Mouse (Mus musculus) intestine, embryonic 14.5 days (tissue): ENCODE data around the gene Rragc. TPM values are rescaled to one million over a fixed set of nuclear protein-coding genes. Genes with fewer than 3 reads are reported as not detected.
A peak's percentile ranks its signal among the peaks of the same experiment; 100 is the strongest.

Experiments
- ATAC-seq: fragments of 200-750 bp; cut with Nextera tagmentation; replicated peaks from 2 replicates; pipeline ENCODE4 v1.8.0; 2017; ENCODE audit warnings: low read depth, moderate number of reproducible peaks, moderate TSS enrichment, moderate library complexity; ENCODE audit not compliant: low FRiP score, low TSS enrichment
- DNase-seq: peaks from one replicate; pipeline ENCODE4 v3.0.0-alpha.2; 2018; ENCODE audit warnings: low spot score
- H3K27ac ChIP-seq: fragments of 300-500 bp; sonication (generic); 2 replicates; pipeline ENCODE4 v1.5.1; 2014; ENCODE audit warnings: low read depth, mild to moderate bottlenecking, control low read depth
- H3K27me3 ChIP-seq: fragments of 300-500 bp; sonication (generic); replicated peaks from 2 replicates; pipeline ENCODE4 v1.6.1; 2014; ENCODE audit warnings: low read length, control low read depth; ENCODE audit not compliant: control insufficient read depth, insufficient read depth
- H3K36me3 ChIP-seq: fragments of 300-500 bp; sonication (generic); 2 replicates; pipeline ENCODE4 v1.6.1; 2014; ENCODE audit warnings: low read length, control low read depth; ENCODE audit not compliant: control insufficient read depth, insufficient read depth
- H3K4me1 ChIP-seq: fragments of 300-500 bp; sonication (generic); replicated peaks from 2 replicates; pipeline ENCODE4 v1.6.1; 2014; ENCODE audit warnings: low read length, control low read depth, mixed read lengths; ENCODE audit not compliant: control insufficient read depth, insufficient read depth
- H3K4me2 ChIP-seq: fragments of 300-500 bp; sonication (generic); 2 replicates; pipeline ENCODE4 v1.6.1; 2014; ENCODE audit warnings: low read length
- H3K4me3 ChIP-seq: fragments of 300-500 bp; sonication (generic); 2 replicates; pipeline ENCODE4 v1.5.1; 2014; ENCODE audit warnings: low read depth, low read length, control low read depth, mixed read lengths
- H3K9ac ChIP-seq: fragments of 300-500 bp; sonication (generic); 2 replicates; pipeline ENCODE4 v1.6.1; 2014; ENCODE audit warnings: mild to moderate bottlenecking, low read length
- H3K9me3 ChIP-seq: fragments of 300-500 bp; sonication (generic); 2 replicates; pipeline ENCODE4 v1.6.1; 2016; ENCODE audit warnings: low read length, control low read depth; ENCODE audit not compliant: control insufficient read depth
- WGBS: fragments of 180-500 bp; shearing (Covaris S2); extraction: QIAGEN DNeasy Blood & Tissue Kit; methylation state at CpG from one replicate; pipeline ENCODE4 v1.1.7; 2014; 5-methylcytosine and 5-hydroxymethylcytosine counted together
- polyA plus RNA-seq: library from polyadenylated mRNA; unstranded; fragments of >200 nt; fragmentation: Nextera tagmentation; extraction: Ambion mirVana; gene quantifications from 2 replicates; pipeline ENCODE4 v1.2.1, GENCODE M21; 2014

The Rragc gene
- polyA plus RNA-seq, 1 experiment from 2014 or later, result 50.6 TPM

DNA sequence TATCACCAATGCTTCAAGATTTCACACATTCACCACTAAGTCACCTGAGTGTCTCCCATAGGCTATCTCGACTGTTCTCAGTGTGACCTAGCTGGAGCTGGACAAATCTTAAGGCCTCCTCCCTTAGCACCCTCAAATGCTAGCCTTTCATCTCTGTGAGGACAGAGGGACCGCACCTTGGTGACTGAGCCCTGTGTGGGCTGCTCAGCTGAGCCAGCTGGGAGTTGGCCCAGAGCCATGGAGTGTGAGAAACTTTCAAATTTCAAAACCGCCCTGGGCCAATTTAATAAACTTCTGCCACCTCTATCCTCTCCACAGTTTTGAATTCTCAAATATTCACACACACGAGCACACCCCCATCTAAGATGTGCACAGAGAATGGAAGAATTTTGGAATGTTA lies 43.7 kb downstream of the Rragc start:
- Histone ChIP-seq H3K9ac (no peak overlapping the region), H3K36me3 (no peaks in the 10 kb centered on the region), H3K27ac (no peak overlapping the region), H3K4me2 (no peak overlapping the region), H3K9me3 (no peaks in the 10 kb centered on the region), H3K4me1 (peaks cover 21% of the 10 kb centered on the region), H3K27me3 (0 out of 2 replicates have a peak, but pooled peaks cover 6% of the 10 kb centered on the region), H3K4me3 (no peak overlapping the region)
- WGBS, result 42% methylated on average over 4 of the region's 4 CpGs
- DNase-seq (no peak), ATAC-seq (no peak)

DNA sequence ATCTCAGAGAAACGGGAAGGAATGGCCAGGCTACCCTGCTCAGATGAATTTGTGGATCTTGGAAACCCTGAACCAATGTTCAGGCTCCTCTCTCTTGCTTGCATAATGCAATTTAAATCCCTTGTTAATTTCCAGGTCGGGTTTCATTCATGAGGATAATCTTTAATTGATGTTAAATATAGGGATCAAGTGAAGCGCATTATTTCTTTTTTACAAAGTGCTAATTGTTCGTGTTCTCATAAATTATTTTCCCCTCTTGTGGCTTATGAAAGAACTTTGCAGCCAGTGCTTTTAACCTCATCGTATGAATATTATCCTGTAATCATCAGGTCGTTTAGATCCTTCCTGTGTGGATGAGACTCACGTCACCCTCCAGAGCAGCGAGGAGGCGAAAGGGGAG lies 45.5 kb downstream of the Rragc start:
- Histone ChIP-seq H3K4me1 (peaks cover 9% of the 10 kb centered on the region; the same call in 1 of the 2 replicates), H3K27me3 (no peaks in the 10 kb centered on the region), H3K9ac (no peak overlapping the region), H3K9me3 (no peaks in the 10 kb centered on the region), H3K36me3 (no peaks in the 10 kb centered on the region), H3K27ac (no peak overlapping the region), H3K4me3 (no peak overlapping the region), H3K4me2 (no peak overlapping the region)
- ATAC-seq (no peak), DNase-seq (no peak)
- WGBS, result 62% methylated on average over 9 of the region's 9 CpGs

DNA sequence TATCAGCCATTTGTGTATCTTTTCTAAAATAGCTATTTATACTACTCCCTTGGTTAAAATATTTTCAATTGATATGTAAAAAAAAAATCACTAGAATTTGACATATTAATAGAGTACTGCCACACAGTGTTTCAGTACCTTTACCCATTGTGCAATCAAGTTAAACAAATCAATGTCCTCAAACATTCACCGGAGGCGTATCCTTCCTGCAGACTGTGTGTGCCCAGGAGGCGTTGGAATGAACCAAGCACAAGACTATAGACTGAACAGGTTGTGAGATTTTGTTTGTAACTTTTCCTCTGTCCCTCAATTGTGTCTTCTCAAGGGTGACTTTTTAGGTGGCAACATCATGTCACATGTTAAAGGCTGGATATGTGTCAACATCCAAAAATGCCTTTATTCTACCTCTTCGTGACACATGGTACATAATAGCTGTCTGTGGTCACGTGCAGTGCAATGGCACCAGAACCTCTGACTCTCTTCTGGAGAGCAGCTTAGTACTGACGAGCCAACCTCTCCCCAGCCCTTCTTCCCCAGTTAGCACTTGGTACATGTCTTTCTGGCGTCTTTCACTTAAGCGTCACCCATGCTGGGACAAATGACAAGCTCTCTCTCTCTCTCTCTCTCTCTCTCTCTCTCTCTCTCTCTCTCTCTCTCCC lies 51.5 kb downstream of the Rragc start:
- Histone ChIP-seq H3K9me3 (0 out of 2 replicates have a peak, but pooled peaks cover 4% of the 10 kb centered on the region), H3K27me3 (peaks cover 16% of the 10 kb centered on the region), H3K36me3 (no peaks in the 10 kb centered on the region), H3K4me1 (no peaks in the 10 kb centered on the region), H3K4me3 (no peak overlapping the region), H3K27ac (no peak overlapping the region), H3K4me2 (no peak overlapping the region), H3K9ac (no peak overlapping the region)
- 80% methylated on average over 8 of the region's 8 CpGs for WGBS
- ATAC-seq, result no peak
- DNase-seq, result no peak

DNA sequence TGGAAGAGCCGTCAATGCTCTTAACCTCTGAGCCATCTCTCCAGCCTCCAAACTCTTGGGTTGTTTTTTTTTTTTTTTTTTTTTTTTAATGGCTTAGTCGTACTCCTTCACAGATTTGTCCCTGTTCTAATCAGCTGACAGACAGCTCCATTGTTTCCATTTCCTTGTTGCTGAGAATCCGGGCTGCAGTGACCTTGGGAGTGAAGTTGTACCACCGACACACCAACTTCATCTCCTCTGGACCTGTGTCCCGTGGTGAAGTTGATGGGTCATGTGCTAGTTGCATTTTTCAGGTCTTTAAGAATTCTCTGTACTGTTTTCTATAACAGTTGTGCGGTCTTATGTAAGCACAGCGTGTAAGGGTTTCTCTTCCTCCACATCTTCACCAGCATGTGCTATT lies 52.2 kb downstream of the Rragc start:
- Histone ChIP-seq H3K27ac (no peak overlapping the region), H3K27me3 (peaks cover 16% of the 10 kb centered on the region), H3K4me1 (no peaks in the 10 kb centered on the region), H3K9me3 (0 out of 2 replicates have a peak, but pooled peaks cover 4% of the 10 kb centered on the region), H3K36me3 (no peaks in the 10 kb centered on the region), H3K4me2 (no peak overlapping the region), H3K4me3 (no peak overlapping the region), H3K9ac (no peak overlapping the region)
- ATAC-seq, result no peak
- 79% methylated on average over 7 of the region's 7 CpGs for WGBS
- no peak for DNase-seq

DNA sequence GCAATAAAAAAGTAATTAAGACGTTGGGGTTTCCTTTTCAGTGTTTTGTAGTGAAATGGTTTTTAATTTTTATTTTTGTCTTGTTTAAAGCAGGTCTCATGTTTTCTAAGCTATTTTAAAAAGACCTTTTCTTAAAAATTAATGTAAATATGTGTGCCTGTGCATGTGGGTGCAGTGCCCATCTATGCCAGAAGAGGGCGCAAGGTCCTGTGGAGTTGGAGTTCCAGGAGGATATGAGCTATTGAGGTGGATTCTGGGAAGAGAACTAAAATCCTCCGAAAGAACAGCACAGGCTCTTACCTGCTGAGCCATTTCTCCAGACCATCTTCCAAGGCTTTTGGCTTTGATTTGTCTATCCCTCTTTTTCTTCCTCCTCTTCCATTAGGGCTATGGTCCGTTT lies 53.8 kb downstream of the Rragc start:
- no peak overlapping the region for H3K4me2 ChIP-seq
- 77% methylated on average over 4 of the region's 4 CpGs for WGBS
- ATAC-seq (no peak), DNase-seq (no peak)
- no peak overlapping the region for H3K4me3 ChIP-seq
- 0 out of 2 replicates have a peak, but pooled peaks cover 4% of the 10 kb centered on the region for H3K9me3 ChIP-seq
- no peak overlapping the region for H3K27ac ChIP-seq
- no peaks in the 10 kb centered on the region for H3K36me3 ChIP-seq
- peaks cover 16% of the 10 kb centered on the region for H3K27me3 ChIP-seq
- no peak overlapping the region for H3K9ac ChIP-seq
- H3K4me1 ChIP-seq, result no peaks in the 10 kb centered on the region

DNA sequence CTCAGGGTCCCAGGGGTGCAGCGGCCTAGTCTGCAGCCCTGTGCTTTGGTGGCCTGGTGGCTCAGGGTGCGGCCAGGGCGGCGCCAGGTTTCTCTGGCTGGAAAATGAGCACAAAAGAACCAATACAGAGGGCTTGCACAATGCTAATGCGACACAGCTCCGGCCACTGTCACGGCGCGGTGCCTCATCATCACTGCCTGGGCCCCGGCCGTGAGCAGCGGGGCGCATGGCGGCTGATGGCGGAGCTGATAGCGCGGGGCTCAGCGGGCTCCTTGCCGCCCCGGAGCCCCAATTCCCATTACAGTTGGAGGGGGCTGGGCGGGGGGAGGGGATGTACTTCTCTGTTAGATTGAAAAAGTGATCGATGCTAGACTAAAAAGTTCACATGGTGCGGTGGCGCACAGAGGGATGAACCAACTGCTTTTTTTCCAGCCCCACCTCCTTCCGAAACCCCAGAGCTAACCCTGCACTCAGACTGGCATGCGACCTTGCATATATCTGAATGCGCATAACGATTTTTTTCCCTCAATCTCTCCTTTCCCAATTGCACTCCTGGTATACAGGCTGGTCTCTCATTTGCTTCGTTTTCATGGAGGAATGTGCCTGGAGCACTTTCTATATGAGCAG lies 55.3 kb downstream of the Rragc start:
- Histone ChIP-seq H3K36me3 (no peaks in the 10 kb centered on the region), H3K4me3 (peak overlapping the region; percentile 17; the same call in 1 of the 2 replicates), H3K27ac (no peak overlapping the region), H3K4me2 (peak overlapping the region; percentile 45), H3K9ac (peak overlapping the region; percentile 20; the same call in 1 of the 2 replicates), H3K27me3 (peaks cover 16% of the 10 kb centered on the region), H3K9me3 (0 out of 2 replicates have a peak, but pooled peaks cover 4% of the 10 kb centered on the region), H3K4me1 (no peaks in the 10 kb centered on the region)
- 11% methylated on average over 29 of the region's 29 CpGs for WGBS
- no peak for ATAC-seq
- no peak for DNase-seq

DNA sequence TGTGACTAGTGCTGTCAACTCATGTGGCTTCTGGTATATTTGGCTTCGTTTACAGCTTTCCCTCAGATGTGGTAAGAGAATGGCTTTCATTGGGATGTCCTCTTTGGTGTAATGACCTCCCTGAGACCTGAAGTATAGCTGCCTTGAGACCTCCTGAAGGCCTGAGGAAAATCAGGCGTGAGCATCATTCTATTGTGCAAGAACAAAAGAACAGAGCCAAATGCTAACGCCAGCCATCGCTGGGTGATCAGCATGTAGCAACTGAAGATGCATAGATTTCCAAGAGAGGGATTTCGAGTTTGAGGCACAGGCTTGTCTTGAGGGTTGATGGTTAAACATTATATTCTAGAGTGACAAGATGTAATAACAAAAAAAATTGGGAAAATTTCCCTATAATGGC lies 64.9 kb downstream of the Rragc start:
- Histone ChIP-seq H3K4me3 (no peak overlapping the region), H3K9me3 (no peaks in the 10 kb centered on the region), H3K9ac (no peak overlapping the region), H3K36me3 (no peaks in the 10 kb centered on the region), H3K27ac (no peak overlapping the region), H3K4me1 (no peaks in the 10 kb centered on the region), H3K27me3 (0 out of 2 replicates have a peak, but pooled peaks cover 5% of the 10 kb centered on the region), H3K4me2 (no peak overlapping the region)
- DNase-seq, result no peak
- 66% methylated on average over 5 of the region's 5 CpGs for WGBS
- no peak for ATAC-seq
